Mouse (Mus musculus) kidney, adult 8-10 months (tissue): ENCODE data around the gene Uqcrc2.

Experiments used
- DNase-seq, 2 experiments: peaks; one replicate each; pipeline ENCODE4 v3.0.0; 2022

The Uqcrc2 gene

GRCm38 (mm10) chr7:120693831-120694375, 58.9 kb downstream of the Uqcrc2 start:
- no peak for DNase-seq

- DNase-seq = no peak
Measured at GRCm38 (mm10) chr7:120695196-120695595, 60.2 kb downstream of the Uqcrc2 start.

DNA sequence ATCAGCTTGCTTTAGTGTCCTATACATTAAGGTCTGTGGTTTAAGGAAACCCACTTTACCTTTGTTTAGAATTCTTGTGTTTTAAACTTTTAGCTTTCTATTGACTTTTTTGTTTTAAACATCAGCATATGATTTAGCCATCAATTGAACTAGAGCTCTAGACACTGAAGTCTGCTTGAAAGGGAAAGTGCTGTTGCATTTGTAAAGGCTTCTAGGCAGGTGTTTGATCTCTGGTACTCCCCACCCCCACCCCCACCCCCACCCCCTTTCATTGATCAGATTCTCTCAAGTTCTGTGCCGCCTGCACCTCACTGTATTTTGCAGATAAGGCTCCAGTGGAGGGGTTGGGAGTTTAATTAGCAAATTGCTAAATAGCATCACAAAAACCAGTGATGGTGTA, 60.7 kb downstream of the Uqcrc2 start:
- no peak for DNase-seq

GRCm38 (mm10) chr7:120696331-120696730, 61.4 kb downstream of the Uqcrc2 start:
- DNase-seq = no peak

GRCm38 (mm10) chr7:120699586-120699985, 64.6 kb downstream of the Uqcrc2 start:
- no peak for DNase-seq

DNA sequence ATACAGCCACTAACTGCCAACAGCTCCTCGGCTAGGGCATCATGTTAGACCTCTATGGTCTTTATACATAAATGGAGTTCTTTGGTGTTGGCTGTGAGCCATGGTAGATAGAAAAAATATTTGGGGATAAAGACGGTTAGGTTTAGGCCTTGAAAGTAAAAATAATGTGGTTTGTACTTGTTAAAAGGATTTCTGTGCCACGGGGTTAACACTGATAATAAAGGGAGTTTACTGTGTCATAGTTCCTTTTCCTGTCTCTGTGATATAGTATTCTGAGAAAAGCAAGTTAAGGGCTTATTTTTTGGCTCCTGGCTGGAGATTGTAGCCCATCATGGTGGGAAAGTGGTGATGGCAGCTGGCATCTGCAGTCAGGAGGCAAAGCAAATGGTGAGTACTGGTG, 68.9 kb downstream of the Uqcrc2 start:
- no peak for DNase-seq
